In genomic region chr8:9404651-9405050, GRCm38 (mm10) we compare ENCODE assay signal across 30 mouse cellular contexts.
"Had no signal": no experiment of that assay in that cellular context is flagged by ENCODE, and none has a peak within 500 bp of the region (broad histone marks: within the 10 kb centered on the region; RNA-seq: fewer than 3 reads in every experiment).

No protein-coding gene starts in this region.

- ATAC-seq: liver, embryonic 12.5 days; liver, postnatal 0 days; lung, postnatal 0 days; midbrain, embryonic 13.5 days; midbrain, embryonic 15.5 days had no signal

- H3K4me1 ChIP-seq: limb, embryonic 13.5 days; limb, embryonic 15.5 days; liver, embryonic 12.5 days; liver, embryonic 13.5 days; liver, embryonic 15.5 days; lung, embryonic 15.5 days; megakaryocyte, embryonic 14.5 days; midbrain, embryonic 12.5 days; midbrain, embryonic 13.5 days; midbrain, embryonic 15.5 days; neural tube, embryonic 12.5 days had no signal

- DNase-seq: left cerebral cortex, postnatal 4 days; liver; liver, embryonic 13.5 days; liver, postnatal 0 days; lung, adult 18-20 months; lung, adult 2 months; lung, embryonic 14.5 days; lung, postnatal 10 days; lung, postnatal 14 days; lung, postnatal 36 days; lung, postnatal 4 days; midbrain, embryonic 14.5 days had no signal

- H3K9me3 ChIP-seq: limb, embryonic 10.5 days; limb, embryonic 12.5 days; limb, embryonic 13.5 days; limb, embryonic 15.5 days; liver, embryonic 12.5 days; liver, embryonic 13.5 days; liver, embryonic 15.5 days; lung, embryonic 15.5 days; megakaryocyte, embryonic 14.5 days; midbrain, embryonic 10.5 days; midbrain, embryonic 12.5 days; midbrain, embryonic 13.5 days; midbrain, embryonic 15.5 days; neural tube, embryonic 12.5 days had no signal

- H3K4me2 ChIP-seq: limb, embryonic 12.5 days; limb, embryonic 13.5 days; limb, embryonic 15.5 days; liver, embryonic 11.5 days; liver, embryonic 12.5 days; liver, embryonic 13.5 days; liver, embryonic 15.5 days; lung, embryonic 14.5 days; lung, embryonic 15.5 days; midbrain, embryonic 12.5 days; midbrain, embryonic 13.5 days; midbrain, embryonic 15.5 days; neural tube, embryonic 12.5 days had no signal

- H3K27ac ChIP-seq: limb, embryonic 10.5 days; limb, embryonic 12.5 days; limb, embryonic 13.5 days; limb, embryonic 15.5 days; liver, embryonic 12.5 days; liver, embryonic 13.5 days; liver, embryonic 14.5 days; liver, embryonic 15.5 days; lung, embryonic 15.5 days; macrophage; midbrain, embryonic 10.5 days; midbrain, embryonic 12.5 days; midbrain, embryonic 13.5 days; midbrain, embryonic 15.5 days; neural tube, embryonic 12.5 days had no signal

- H3K9ac ChIP-seq: limb, embryonic 12.5 days; limb, embryonic 13.5 days; limb, embryonic 15.5 days; liver, embryonic 12.5 days; liver, embryonic 13.5 days; liver, embryonic 14.5 days; liver, embryonic 15.5 days; liver, postnatal 0 days; lung, embryonic 14.5 days; lung, embryonic 15.5 days; midbrain, embryonic 12.5 days; midbrain, embryonic 13.5 days; midbrain, embryonic 15.5 days; neural tube, embryonic 12.5 days had no signal

- H3K27me3 ChIP-seq: limb, embryonic 12.5 days; limb, embryonic 13.5 days; limb, embryonic 15.5 days; liver, embryonic 12.5 days; liver, embryonic 13.5 days; liver, embryonic 15.5 days; lung, embryonic 15.5 days; megakaryocyte, embryonic 14.5 days; midbrain, embryonic 12.5 days; midbrain, embryonic 13.5 days; midbrain, embryonic 15.5 days; neural tube, embryonic 12.5 days had no signal

- H3K36me3 ChIP-seq: limb, embryonic 10.5 days; limb, embryonic 12.5 days; limb, embryonic 13.5 days; limb, embryonic 15.5 days; liver, embryonic 12.5 days; liver, embryonic 13.5 days; liver, embryonic 15.5 days; lung, embryonic 15.5 days; midbrain, embryonic 10.5 days; midbrain, embryonic 12.5 days; midbrain, embryonic 13.5 days; midbrain, embryonic 15.5 days; neural tube, embryonic 12.5 days had no signal

- H3K4me3 ChIP-seq: limb, embryonic 10.5 days; limb, embryonic 12.5 days; limb, embryonic 13.5 days; limb, embryonic 15.5 days; liver, embryonic 12.5 days; liver, embryonic 13.5 days; liver, embryonic 15.5 days; lung, embryonic 15.5 days; megakaryocyte, embryonic 14.5 days; midbrain, embryonic 10.5 days; midbrain, embryonic 12.5 days; midbrain, embryonic 13.5 days; midbrain, embryonic 15.5 days; myocyte; neural tube, embryonic 12.5 days had no signal
